Mouse (Mus musculus): ENCODE measurements at regions not wholly inside any gene's neighbourhood (a gene's known extent, or its start where the extent isn't known, plus 50 kb on each side); places are given as distances from the start of the nearest gene placed in this dataset.

DNA sequence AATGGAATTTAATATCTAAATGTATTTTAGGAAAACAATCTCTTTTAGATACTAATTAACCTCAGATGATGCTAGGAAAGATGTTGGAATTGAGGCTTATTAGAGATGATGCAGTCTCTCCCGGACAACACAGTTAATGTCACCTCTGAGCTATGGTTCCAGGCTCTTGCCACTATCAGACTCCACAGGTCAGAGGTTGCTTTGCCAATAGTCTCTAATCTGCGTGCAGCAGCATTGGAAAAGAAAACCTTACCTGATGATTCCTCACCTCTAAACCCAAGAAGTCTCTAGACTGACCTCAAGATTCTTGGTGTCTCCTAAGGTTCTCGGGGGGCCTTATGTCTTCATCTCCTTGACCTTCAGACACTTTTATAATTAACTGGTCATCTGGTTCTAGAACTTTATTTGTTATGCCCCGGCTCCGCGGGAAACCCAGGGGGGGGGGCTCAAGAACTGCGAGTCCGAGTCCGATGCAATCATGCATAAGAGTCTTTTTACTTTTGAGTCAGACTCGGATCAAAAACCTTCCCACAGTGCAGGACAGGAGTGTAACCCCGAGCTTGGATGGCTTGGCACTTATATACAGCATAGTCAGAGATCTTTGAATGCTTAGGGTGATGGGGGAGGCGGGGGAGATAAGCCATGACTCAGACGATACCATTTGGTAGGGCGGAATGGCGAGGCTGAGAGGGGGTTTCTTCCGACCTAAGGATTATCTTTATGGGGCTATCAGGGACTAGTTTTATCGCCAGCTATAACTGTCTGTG lies 626.9 kb downstream of the Zfp706 start:
- DNase-seq (ENCODE audit: extremely low read depth, low read depth), result no peak

DNA sequence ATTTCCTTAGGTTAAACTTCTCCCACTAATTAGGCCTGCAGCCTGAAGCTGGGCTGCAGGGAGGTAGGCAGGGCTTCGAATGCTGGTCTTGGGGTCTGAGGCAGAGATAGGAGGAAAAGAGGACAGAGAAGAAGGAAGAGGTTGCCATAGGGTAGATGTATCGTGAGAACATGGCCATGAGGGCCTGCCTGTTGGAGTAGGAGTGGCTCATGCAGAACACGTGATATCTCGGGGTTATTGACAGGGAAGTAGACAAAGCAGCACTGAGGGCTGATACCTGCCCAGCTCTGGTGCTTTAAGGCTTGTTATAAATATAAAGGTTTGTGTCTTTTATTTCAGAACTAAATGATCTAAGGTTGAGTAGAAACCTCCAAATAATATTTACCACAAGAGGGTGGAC lies 628.9 kb downstream of the Zfp706 start:
- no peak for DNase-seq (ENCODE audit: extremely low read depth, low read depth)

DNA sequence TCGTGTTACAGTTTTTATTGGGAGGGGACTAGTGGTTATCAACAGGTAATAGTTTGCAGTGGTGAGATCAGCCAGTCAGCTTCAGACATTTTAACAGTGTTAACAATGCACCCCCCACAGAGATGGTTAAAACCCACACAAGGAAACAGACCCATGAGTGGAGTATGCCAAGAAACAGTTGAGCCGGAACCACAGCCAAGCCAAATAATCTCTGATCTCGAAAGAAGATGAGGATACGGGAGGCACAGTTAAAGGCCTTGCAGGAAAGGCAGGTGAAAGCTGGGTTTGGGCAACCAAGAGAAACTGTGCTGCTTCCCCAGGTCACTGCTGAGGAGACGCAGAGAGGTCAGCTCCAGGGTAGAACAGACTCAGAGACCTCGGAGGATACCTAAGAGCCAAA lies 631.0 kb downstream of the Zfp706 start:
- DNase-seq (ENCODE audit: extremely low read depth, low read depth), result no peak

DNA sequence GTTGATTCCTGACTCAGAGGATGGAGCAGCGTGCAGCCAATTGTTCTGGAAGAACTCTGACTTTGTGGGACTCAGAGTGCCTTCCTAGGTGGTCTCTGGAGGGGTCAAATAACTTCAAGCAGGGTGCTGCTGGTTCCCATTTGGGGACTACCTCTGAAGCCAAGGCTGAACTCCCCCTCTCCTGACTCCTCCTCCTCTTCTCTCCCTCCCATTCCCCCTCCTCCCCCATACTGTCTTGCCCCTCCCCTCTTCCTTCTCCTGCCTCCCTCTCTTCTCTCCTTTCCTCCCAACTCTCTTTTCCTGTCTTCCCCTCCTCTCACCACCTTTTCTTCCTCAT lies 632.1 kb downstream of the Zfp706 start:
- no peak for DNase-seq (ENCODE audit: extremely low read depth, low read depth)

DNA sequence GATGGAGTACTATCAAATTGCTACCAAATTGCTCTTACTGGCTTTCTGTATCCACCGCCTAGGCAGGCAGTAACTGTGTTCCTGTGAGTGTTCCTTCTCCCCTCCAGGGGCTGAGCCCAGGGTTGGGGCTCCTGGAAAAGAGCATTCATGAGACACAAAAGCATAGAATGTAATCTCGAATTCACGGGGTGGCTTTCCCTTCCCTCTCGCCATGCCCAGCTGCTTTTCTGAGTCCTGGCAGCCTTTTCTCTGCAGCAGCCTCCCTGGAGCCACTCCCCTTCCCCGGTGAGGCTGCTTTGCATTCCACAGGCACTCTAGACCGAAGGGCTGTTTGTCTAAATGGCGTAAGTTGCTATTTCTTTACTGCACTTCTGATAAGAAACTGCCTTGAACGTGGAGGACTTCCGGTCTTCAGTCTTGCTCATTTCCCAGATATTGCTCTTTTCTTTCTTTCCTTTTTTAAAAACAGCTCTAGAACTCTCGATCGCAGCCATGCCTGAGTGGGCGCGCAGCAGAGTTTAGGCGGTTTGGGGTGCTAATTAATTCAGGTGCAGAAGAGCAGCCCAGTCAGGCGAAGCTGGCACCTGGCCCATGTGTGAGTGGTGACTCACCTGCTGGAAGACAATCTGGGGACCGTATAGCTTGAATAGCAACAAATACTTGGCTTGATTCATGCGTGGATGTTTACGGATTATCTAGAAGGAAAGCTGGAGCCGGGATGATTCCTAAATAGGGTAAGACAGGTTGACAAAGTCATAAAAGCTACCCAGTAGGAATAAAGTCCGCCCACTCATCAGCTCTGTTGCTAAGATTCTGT lies 632.6 kb downstream of the Zfp706 start:
- no peak for DNase-seq (ENCODE audit: extremely low read depth, low read depth)

- no peak for DNase-seq (ENCODE audit: extremely low read depth, low read depth)
Observed at GRCm38 (mm10) chr15:36373900-36374611, 633.5 kb downstream of the Zfp706 start.

GRCm38 (mm10) chr15:36373481-36373880 lies 634.1 kb downstream of the Zfp706 start:
- DNase-seq (ENCODE audit: extremely low read depth, low read depth), result no peak

- no peak for DNase-seq (ENCODE audit: extremely low read depth, low read depth)
Observed at GRCm38 (mm10) chr15:36371382-36371781, 636.2 kb downstream of the Zfp706 start.

DNA sequence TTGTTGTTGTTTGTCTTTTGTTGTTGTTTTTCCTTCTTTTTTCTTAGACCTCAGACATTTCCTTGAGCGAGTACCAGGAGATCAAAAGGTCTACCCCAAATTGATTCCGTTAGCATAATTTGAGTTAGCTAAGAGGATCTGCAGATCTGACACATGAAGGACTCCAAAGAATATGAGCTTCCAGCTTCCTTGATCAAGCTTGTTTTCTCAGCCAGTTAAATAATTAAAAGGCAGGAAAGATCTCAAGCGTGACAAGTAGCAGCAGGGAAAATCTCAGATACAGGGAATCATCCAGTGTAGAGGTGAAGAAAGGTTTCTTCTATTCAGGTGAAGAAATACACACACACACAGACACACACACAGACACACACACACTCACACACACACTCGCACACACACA lies 636.7 kb downstream of the Zfp706 start:
- no peak for DNase-seq (ENCODE audit: extremely low read depth, low read depth)

GRCm38 (mm10) chr15:36367296-36367695 lies 640.3 kb downstream of the Zfp706 start:
- no peak for DNase-seq (ENCODE audit: extremely low read depth, low read depth)

GRCm38 (mm10) chr15:36364757-36365156 lies 642.8 kb downstream of the Zfp706 start:
- no peak for DNase-seq (ENCODE audit: extremely low read depth, low read depth)

DNA sequence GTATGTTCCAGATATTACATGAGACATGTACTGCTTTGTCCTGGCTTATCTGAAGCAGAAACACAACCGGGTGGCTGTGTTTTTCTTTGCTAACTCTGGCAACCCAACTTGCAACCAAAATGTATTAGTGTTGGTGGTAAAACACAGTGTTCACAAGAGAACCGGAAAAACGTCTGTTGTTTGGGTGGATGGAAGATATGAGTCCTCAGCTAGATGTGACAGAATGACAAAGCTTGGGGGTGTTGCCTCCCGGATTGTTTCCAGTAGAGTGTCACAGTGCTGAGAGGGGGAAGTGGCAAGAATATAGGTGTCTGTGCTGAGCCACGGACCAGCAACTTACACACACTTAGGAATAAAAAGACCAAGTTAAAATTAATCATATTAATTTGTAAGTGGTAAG lies 643.5 kb downstream of the Zfp706 start:
- DNase-seq (ENCODE audit: extremely low read depth, low read depth), result no peak

GRCm38 (mm10) chr15:36362911-36363565 lies 644.5 kb downstream of the Zfp706 start:
- no peak for DNase-seq (ENCODE audit: extremely low read depth, low read depth)

DNA sequence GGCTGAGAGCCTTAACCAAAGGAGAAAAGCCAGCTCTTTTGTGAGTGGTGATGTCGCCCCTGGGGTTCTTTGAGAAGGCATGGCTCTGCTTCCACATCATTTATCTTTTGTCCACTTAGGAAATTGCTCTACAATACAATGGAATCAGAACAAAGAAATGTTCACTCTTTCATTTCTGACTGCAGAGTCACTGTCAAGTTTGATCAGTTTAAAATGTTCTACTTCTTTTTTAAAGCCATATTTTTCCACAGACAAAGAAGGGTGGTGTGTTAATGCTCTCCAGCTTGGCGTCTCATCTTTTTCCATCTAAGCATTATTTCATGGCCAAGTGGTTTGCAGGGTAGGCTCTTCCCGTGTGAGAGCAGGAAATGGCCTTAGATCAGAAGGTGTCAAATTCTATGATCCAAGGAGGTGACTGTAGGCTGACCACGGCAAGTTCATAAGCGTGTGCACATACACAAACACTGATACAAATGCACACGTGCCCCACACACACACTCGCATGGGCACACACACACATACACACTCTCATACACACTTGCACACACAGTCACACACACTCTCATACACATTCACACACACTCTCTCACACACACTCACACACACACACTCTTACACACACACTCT lies 645.9 kb downstream of the Zfp706 start:
- no peak for DNase-seq (ENCODE audit: extremely low read depth, low read depth)

DNA sequence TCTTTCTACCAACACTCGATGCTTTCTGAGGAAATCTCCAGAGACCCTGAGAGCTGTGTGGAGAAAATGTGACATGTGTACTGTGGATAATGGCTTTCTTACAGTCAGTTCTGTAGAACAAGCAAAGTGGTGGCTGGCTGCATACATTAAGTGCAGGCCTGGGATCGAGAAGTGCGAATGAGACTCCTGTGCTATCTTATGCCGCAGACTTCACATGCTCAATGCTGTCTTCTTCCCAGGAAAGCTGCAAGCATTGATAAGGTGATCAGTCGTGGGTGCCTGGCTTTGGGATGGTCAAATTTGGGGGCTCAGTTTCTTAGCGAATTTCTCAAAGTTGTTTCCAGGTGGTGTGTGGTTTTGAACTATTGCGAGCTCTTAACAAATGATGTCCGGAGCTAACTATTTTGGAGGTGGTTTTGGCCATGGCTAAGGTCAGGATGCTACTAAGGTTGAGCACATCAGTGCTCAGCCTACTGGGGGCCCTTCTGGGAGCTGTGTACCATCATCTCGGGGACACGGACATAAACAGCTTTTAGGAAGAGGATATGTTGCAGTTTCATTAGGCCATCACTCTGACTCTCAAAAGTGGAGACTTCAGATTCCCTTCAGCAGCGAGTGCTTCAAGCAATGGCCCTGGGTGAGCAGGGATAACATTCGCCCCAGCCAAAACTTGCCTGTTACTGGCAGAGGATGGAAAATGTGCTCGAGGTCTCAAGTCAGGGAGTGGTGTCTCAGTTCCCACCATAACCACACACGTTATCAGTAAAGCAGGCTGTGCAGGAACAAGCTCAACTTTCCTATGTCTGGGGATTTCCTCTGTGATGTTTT lies 646.7 kb downstream of the Zfp706 start:
- peak; percentile 95 for DNase-seq (ENCODE audit: extremely low read depth, low read depth)

DNA sequence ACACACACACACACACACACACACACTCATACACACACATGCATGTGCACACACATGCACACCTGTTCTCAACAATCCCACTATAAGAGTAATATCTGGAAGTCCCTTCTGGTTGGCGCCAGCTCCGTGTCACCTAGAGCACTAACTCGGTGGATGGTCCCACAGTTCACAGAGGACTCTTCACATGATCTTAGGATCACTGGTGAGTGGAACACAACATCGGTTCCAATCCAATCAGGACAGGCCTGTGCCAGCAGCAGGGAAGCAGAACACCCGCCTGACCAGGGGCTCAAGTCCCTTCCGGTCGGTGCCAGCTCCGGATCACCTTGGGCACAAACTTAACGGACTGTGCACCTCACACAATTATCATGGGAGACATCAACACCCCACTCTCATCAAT lies 651.7 kb downstream of the Zfp706 start:
- DNase-seq (ENCODE audit: extremely low read depth, low read depth), result no peak

- no peak for DNase-seq (ENCODE audit: extremely low read depth, low read depth)
Observed at GRCm38 (mm10) chr15:36354545-36354944, 653.0 kb downstream of the Zfp706 start.

- no peak for DNase-seq (ENCODE audit: extremely low read depth, low read depth)
Observed at GRCm38 (mm10) chr15:36353793-36354192, 653.8 kb downstream of the Zfp706 start.

- no peak for DNase-seq (ENCODE audit: extremely low read depth, low read depth)
Observed at GRCm38 (mm10) chr15:36352929-36353328, 654.6 kb downstream of the Zfp706 start.

- no peak for DNase-seq (ENCODE audit: extremely low read depth, low read depth)
Observed at GRCm38 (mm10) chr15:36351693-36352092, 655.9 kb downstream of the Zfp706 start.

Measured in MEL-GATA-1-ER (cell line).